Mouse (Mus musculus) lung, adult 2 months (tissue): ENCODE data around the gene Kctd8.

Experiments
- CTCF ChIP-seq: fragments of 200-500 bp; IDR thresholded peaks from 2 replicates; pipeline ENCODE4 v1.5.1; 2011; ENCODE audit warnings: mild to moderate bottlenecking, low read length, control low read depth; ENCODE audit not compliant: insufficient read depth
- POLR2A ChIP-seq: fragments of 200-500 bp; IDR thresholded peaks from 2 replicates; pipeline ENCODE4 v1.6.1; 2011; ENCODE audit warnings: low read depth, mild to moderate bottlenecking, control low read depth, low read length, borderline replicate concordance; ENCODE audit errors: extremely low read depth

GRCm38 (mm10) chr5:69339623-69339970, 1.9 kb downstream of the Kctd8 start:
- TF ChIP-seq CTCF (no peak), POLR2A (no peak)
